Mouse (Mus musculus): ENCODE results near the gene Hinfp.
"Not testable (repeated sequence)": the region's sequence is repeated elsewhere in the genome, so short reads cannot be mapped to it uniquely, and the experiment has no call there.

The Hinfp gene

DNA sequence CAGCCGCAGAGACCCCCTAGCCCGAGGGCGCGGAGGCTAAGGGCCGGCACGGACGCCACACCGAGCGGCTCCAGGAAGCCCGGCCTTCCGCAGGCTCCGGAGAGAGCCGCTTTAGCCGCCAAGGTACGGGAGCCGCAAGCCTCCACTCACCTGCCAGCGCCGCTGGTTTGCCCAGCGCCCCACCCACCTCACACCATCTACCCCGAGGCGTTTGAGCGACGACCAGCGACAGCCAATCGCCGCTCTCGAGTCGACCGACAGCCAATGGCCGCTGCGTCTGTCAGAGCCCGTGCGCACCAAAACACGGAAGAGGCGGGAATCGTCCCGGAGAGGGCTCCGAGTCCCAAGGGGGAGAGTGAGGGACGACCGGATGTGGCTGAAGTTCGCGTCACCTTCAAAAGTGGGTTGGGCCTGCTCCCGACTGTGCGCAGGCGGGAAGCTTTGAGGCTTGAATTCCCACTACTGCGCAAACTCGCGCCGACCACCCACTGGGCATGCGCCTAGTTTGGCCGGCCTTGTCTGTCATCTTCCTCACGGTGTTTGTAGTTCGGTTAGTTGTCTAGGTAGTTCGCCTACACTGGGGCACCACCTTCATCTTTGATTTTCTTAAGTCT is at the start of gene Hinfp:
Gene Hinfp (minus strand): TSS at position 206 of the 614 bp plus-strand sequence.
- peak; percentile 100 for DNase-seq

- no peak for DNase-seq
Measured at GRCm38 (mm10) chr9:44353142-44353541, 47.7 kb upstream of the Hinfp start.

DNA sequence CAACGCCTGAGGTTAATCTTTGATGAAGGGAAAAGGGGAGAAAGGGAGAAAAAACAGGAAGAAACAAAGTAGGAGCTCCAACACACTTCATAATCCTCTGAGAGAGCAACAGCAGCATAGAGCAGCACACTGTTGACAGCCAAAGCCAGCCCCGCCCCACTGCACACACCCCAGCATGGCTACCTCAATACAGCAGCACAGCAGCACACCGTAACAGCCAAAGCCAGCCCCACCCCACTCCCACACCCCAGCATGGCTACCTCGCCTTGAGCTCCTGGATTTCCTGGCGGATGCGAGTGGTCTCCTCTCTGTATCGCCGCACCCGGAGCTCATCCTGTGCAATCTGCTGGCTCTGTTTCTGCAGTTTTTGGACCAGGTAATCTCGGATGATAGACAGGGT is 46.9 kb upstream of the Hinfp start:
- no peak for DNase-seq

DNA sequence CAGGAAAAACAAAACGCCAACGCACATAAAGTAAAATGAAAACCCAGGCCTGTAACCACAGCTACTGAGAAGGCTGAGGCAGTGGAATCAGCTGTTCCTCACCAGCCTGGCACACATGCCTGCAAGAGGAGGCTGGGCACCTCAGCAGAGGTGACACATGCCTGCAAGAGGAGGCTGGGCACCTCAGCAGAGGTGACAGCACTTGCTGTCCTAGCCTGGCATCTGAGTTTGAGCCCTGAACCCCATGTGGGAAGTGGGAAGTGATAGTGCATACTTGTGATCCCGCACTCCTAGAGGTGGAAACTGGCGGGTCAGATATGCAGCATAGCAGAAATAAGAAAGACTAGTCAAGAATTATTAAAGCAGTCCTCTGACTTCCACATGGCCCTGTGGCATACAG is 45.9 kb upstream of the Hinfp start:
- no peak for DNase-seq

GRCm38 (mm10) chr9:44348546-44348945 is 43.1 kb upstream of the Hinfp start:
- no peak for DNase-seq

GRCm38 (mm10) chr9:44347621-44348020 is 42.1 kb upstream of the Hinfp start:
- no peak for DNase-seq

DNA sequence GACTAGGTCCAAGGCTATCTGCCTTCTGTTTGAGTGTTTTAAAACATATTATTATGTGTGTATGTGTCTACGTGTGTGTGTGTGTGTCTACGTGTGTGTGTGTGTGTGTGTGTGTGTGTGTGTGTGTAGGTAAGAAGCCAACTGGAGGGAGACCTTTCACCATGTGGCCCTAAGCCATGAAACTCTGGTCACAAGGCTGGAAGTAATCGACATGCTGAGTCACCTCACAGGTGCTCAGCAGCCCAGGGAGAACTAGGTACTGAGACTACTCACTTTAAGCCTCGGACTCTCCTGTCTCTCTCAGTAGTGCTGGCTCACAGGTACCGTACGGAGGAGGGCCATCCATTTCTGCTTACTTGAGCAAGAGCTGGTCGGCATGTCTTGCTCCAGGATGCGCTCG is 41.7 kb upstream of the Hinfp start:
- no peak for DNase-seq

- no peak for DNase-seq
Measured at GRCm38 (mm10) chr9:44345570-44346433, 40.3 kb upstream of the Hinfp start.

DNA sequence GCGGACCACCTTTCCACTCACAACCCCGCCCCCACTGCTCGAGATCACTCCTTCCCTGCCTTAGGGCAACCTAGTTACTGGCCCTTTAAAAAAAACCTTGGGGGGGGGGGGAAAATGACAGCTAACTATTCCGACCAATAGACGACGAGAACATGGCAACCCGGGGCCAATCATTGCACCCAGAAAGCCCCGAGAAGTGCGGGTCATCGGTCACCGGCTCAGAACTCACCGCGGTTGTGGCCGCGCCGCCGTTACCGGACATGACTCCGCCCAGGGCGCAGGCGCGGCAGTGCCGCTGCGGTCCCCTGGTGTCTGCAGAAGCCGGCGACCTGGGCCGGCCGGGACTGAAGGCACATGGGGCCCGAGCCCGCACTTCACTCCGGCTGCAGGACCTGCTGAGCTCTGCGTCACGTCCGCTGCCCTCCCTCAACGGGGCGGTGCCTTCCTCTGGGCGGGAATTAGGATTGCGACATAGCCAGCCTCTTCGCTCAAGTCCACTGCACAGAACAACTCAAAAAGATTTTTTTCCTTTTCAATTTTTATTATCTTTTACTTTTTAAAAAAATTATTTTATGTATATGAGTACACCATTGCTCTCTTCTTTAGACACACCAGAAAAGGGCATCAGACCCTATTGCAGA is 38.4 kb upstream of the Hinfp start, which contains the start of gene Hmbs:
Gene Hmbs (minus strand): TSS at position 448 of the 641 bp plus-strand sequence.
- DNase-seq, result peak; percentile 93

DNA sequence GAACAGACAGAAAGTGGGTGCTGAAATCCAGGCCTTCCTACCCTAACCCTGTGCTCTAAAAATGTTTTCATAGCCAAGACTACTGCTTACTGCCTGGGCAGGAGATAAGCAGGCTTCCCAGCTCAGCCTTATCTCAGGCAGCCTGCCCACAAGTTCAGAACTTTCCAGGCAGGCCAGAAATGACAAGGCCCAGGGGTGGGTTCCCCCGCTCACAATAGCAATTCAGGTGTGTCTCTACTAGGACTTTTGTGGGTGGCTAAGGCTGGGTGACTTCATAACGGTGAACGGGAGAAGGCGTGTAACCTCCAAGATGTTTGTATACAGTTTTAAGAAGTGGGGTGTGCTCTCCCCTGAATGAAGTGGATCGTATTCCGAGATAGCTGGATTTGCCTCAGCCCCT is 37.8 kb upstream of the Hinfp start:
- DNase-seq, result no peak

- no peak for DNase-seq
Measured at GRCm38 (mm10) chr9:44342605-44343004, 37.1 kb upstream of the Hinfp start.

- no peak for DNase-seq
Measured at GRCm38 (mm10) chr9:44342173-44342572, 36.7 kb upstream of the Hinfp start.

GRCm38 (mm10) chr9:44341487-44341886 is 36.0 kb upstream of the Hinfp start:
- DNase-seq, result no peak

DNA sequence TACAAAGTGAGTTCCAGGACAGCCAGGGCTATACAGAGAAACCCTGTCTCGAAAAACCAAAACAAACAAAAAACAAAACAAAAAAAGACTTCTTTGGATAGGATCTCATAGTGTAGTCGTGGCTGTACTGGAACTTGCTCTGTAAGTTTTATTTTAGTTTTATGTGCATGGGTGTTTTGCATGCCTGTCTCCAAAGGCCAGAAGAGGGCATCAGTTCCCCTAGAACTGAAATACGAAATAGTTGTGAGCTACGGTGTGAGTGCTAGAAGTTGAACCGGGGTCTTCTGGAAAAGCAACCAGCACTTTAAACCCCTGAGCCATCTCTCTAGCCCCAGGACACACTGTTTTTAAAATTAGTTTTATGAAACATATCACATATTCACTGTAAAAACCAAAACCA is 33.1 kb upstream of the Hinfp start:
- no peak for DNase-seq

DNA sequence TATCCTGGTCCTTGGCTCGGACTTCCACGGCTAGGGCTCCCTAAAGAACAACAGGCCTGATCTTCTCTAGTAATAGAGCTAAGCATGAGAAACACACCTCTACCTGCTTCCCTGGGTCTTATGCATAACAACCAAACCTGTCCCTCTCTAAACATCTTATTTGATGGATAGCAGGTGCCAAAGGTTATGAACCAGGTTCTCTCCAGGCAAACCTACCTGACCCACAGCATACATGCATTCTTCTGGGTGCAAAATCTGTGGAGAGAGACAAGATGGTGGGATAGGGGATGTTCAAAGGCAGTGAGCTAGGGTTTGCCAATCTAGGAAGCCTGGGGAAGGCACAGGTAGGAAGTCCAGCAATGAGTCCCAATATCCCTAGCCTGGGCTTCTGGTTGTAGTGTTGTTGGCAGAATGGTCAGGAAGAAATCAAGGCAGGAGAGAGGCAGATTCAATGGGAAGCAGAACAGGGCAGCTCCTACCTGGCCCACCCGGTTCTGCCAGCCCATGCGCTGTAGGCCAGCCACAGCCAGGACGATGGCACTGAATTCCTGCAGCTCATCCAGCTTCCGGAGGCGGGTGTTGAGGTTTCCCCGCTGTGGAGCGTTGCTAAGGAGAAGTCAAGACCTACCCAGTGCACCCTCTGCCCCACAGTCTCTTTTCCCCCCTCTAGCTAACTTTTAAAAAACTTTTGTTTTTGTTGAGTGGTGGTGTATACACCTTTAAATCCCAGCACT is 32.1 kb upstream of the Hinfp start:
- no peak for DNase-seq

DNA sequence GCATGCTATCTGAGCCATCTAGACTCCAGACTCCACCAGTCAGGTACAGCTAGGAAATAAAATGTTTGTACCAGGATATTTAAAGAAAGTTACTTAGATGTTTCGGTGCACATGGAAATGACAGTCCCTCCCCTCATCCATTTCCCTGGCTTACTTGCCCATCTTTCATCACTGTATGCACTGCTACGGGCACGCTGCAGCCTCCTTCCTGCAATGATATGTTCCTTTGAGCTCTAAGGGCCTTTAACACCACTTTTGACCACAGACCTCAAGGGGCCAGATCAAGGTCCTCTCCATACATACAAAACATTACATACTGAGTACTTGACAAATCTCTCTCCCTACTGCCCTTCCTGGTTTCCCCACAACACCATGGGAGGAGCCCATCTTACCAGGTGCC is 31.5 kb upstream of the Hinfp start:
- no peak for DNase-seq

GRCm38 (mm10) chr9:44336513-44336912 is 31.0 kb upstream of the Hinfp start:
- not testable (repeated sequence) for DNase-seq

GRCm38 (mm10) chr9:44336093-44336406 is 30.6 kb upstream of the Hinfp start:
- DNase-seq, result no peak

- peak; percentile 59 for DNase-seq
Measured at GRCm38 (mm10) chr9:44335331-44336092, 30.0 kb upstream of the Hinfp start.

DNA sequence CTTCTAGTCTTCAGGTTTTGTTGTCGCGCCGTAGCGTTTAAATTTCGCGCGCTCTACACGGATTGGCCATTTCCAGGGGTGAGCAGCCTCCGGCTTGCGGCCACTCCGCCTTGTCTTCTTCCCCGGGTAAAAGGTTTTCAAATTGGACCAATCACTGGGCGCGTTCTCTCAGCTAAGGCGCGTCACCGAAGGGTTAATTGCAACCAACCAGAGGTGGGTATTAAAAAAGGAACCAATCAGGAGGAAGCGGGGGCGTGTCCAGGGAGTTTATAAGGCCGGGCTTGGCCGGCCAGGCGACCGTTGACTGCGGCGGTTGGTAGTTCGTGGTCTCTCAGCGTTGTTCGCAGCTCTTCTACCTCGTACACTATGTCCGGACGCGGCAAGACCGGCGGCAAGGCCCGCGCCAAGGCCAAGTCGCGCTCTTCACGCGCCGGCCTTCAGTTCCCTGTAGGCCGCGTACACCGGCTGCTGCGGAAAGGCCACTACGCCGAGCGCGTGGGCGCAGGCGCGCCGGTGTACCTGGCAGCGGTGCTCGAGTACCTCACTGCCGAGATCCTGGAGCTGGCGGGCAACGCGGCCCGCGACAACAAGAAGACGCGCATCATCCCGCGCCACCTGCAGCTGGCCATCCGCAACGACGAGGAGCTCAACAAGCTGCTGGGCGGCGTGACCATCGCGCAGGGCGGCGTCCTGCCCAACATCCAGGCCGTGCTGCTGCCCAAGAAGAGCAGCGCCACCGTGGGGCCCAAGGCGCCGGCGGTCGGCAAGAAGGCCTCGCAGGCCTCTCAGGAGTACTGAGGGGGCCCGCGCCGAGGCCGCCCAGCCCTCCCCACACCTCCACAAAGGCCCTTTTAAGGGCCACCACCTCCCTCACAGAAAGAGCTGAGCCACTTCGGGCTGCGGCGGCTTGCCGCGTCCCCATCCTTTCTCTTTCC is 29.2 kb upstream of the Hinfp start, which contains the start of gene H2afx:
Gene H2afx (plus strand): TSS at position 299 of the 935 bp plus-strand sequence.
- DNase-seq, result peak; percentile 99

Measured in embryo, embryonic 11 days (tissue).